Mouse (Mus musculus): ENCODE data around the gene Gm21970. TPM values are rescaled to one million over a fixed set of nuclear protein-coding genes. Genes with fewer than 3 reads are reported as not detected.

Gm21970 gene
- polyA plus RNA-seq (2015; fragmentation: Nextera tagmentation; extraction: Ambion mirVana): not detected in 2 replicates

GRCm38 (mm10) chr16:91391421-91391820 lies at the start of gene Gm21970:
Gene Gm21970 (plus strand): TSS chr16:91391721.
- Histone ChIP-seq H3K4me2 (no peak within 1 kb of the TSS), H3K36me3 (peaks cover 84% of the 10 kb centered on the region), H3K27ac (no peak within 1 kb of the TSS), H3K9ac (no peak within 1 kb of the TSS), H3K4me3 (no peak within 1 kb of the TSS), H3K4me1 (no peaks in the 10 kb centered on the region), H3K9me3 (no peaks in the 10 kb centered on the region), H3K27me3 (no peaks in the 10 kb centered on the region)
- WGBS: 81% methylated on average over 5 of the region's 5 CpGs
- no peak for ATAC-seq (ENCODE audit: insufficient number of reproducible peaks, insufficient read depth, low FRiP score, low TSS enrichment, low read depth)

GRCm38 (mm10) chr16:91346491-91346890 lies 45.0 kb upstream of the Gm21970 start:
- ATAC-seq (ENCODE audit: insufficient number of reproducible peaks, insufficient read depth, low FRiP score, low TSS enrichment, low read depth): no peak
- 72% methylated on average over 9 of the region's 9 CpGs for WGBS
- no peak overlapping the region for H3K9ac ChIP-seq
- no peak overlapping the region for H3K27ac ChIP-seq
- H3K4me3 ChIP-seq: no peak overlapping the region
- H3K36me3 ChIP-seq: no peaks in the 10 kb centered on the region
- H3K4me2 ChIP-seq: no peak overlapping the region
- H3K27me3 ChIP-seq: peaks cover 23% of the 10 kb centered on the region
- no peaks in the 10 kb centered on the region for H3K9me3 ChIP-seq
- H3K4me1 ChIP-seq: 0 out of 2 replicates have a peak, but pooled peaks cover 10% of the 10 kb centered on the region

- peaks cover 32% of the 10 kb centered on the region for H3K27me3 ChIP-seq
- no peak overlapping the region for H3K4me2 ChIP-seq
- H3K36me3 ChIP-seq: no peaks in the 10 kb centered on the region
- no peak overlapping the region for H3K9ac ChIP-seq
- no peak overlapping the region for H3K27ac ChIP-seq
- H3K4me3 ChIP-seq: no peak overlapping the region
- no peak for ATAC-seq (ENCODE audit: insufficient number of reproducible peaks, insufficient read depth, low FRiP score, low TSS enrichment, low read depth)
- H3K4me1 ChIP-seq: 0 out of 2 replicates have a peak, but pooled peaks cover 10% of the 10 kb centered on the region
- 68% methylated on average over 20 of the region's 20 CpGs for WGBS
- no peaks in the 10 kb centered on the region for H3K9me3 ChIP-seq
These were observed 43.8 kb upstream of the Gm21970 start for GRCm38 (mm10) chr16:91347491-91348263.

GRCm38 (mm10) chr16:91348264-91348565 lies 43.3 kb upstream of the Gm21970 start:
- Histone ChIP-seq H3K4me1 (0 out of 2 replicates have a peak, but pooled peaks cover 10% of the 10 kb centered on the region), H3K36me3 (no peaks in the 10 kb centered on the region), H3K4me3 (no peak overlapping the region), H3K27ac (no peak overlapping the region), H3K27me3 (peaks cover 37% of the 10 kb centered on the region), H3K9me3 (no peaks in the 10 kb centered on the region), H3K4me2 (no peak overlapping the region), H3K9ac (no peak overlapping the region)
- ATAC-seq (ENCODE audit: insufficient number of reproducible peaks, insufficient read depth, low FRiP score, low TSS enrichment, low read depth): no peak
- 76% methylated on average over 14 of the region's 14 CpGs for WGBS

- ATAC-seq (ENCODE audit: insufficient number of reproducible peaks, insufficient read depth, low FRiP score, low TSS enrichment, low read depth): no peak
- Histone ChIP-seq H3K4me1 (0 out of 2 replicates have a peak, but pooled peaks cover 10% of the 10 kb centered on the region), H3K27ac (no peak overlapping the region), H3K4me3 (no peak overlapping the region), H3K27me3 (peaks cover 42% of the 10 kb centered on the region), H3K4me2 (no peak overlapping the region), H3K9ac (no peak overlapping the region), H3K36me3 (no peaks in the 10 kb centered on the region), H3K9me3 (no peaks in the 10 kb centered on the region)
- WGBS: 70% methylated on average over 28 of the region's 28 CpGs
These were observed 42.8 kb upstream of the Gm21970 start for GRCm38 (mm10) chr16:91348588-91349330.

- Histone ChIP-seq H3K27me3 (peaks cover 49% of the 10 kb centered on the region), H3K36me3 (no peaks in the 10 kb centered on the region), H3K4me3 (no peak overlapping the region), H3K4me1 (0 out of 2 replicates have a peak, but pooled peaks cover 10% of the 10 kb centered on the region), H3K27ac (no peak overlapping the region), H3K9me3 (no peaks in the 10 kb centered on the region), H3K9ac (no peak overlapping the region), H3K4me2 (no peak overlapping the region)
- 4% methylated on average over 7 of the region's 7 CpGs for WGBS
- no peak for ATAC-seq (ENCODE audit: insufficient number of reproducible peaks, insufficient read depth, low FRiP score, low TSS enrichment, low read depth)
These were observed 39.4 kb upstream of the Gm21970 start for GRCm38 (mm10) chr16:91352084-91352562.

GRCm38 (mm10) chr16:91352749-91353148 lies 38.8 kb upstream of the Gm21970 start:
- ATAC-seq (ENCODE audit: insufficient number of reproducible peaks, insufficient read depth, low FRiP score, low TSS enrichment, low read depth): no peak
- Histone ChIP-seq H3K27ac (no peak overlapping the region), H3K9me3 (no peaks in the 10 kb centered on the region), H3K36me3 (no peaks in the 10 kb centered on the region), H3K4me2 (no peak overlapping the region), H3K27me3 (peaks cover 49% of the 10 kb centered on the region), H3K4me3 (no peak overlapping the region), H3K4me1 (0 out of 2 replicates have a peak, but pooled peaks cover 10% of the 10 kb centered on the region), H3K9ac (no peak overlapping the region)
- 62% methylated on average over 7 of the region's 7 CpGs for WGBS

- H3K4me3 ChIP-seq: no peak overlapping the region
- no peaks in the 10 kb centered on the region for H3K9me3 ChIP-seq
- 0 out of 2 replicates have a peak, but pooled peaks cover 7% of the 10 kb centered on the region for H3K4me1 ChIP-seq
- H3K27ac ChIP-seq: no peak overlapping the region
- H3K9ac ChIP-seq: no peak overlapping the region
- no peak for ATAC-seq (ENCODE audit: insufficient number of reproducible peaks, insufficient read depth, low FRiP score, low TSS enrichment, low read depth)
- 77% methylated on average over 6 of the region's 6 CpGs for WGBS
- H3K4me2 ChIP-seq: no peak overlapping the region
- H3K27me3 ChIP-seq: peaks cover 49% of the 10 kb centered on the region
- no peaks in the 10 kb centered on the region for H3K36me3 ChIP-seq
These were observed 38.3 kb upstream of the Gm21970 start for GRCm38 (mm10) chr16:91353177-91353576.

- 0 out of 2 replicates have a peak, but pooled peaks cover 3% of the 10 kb centered on the region for H3K4me1 ChIP-seq
- peaks cover 49% of the 10 kb centered on the region for H3K27me3 ChIP-seq
- WGBS: 72% methylated on average over 5 of the region's 5 CpGs
- no peak for ATAC-seq (ENCODE audit: insufficient number of reproducible peaks, insufficient read depth, low FRiP score, low TSS enrichment, low read depth)
- H3K27ac ChIP-seq: no peak overlapping the region
- no peak overlapping the region for H3K4me2 ChIP-seq
- H3K9ac ChIP-seq: no peak overlapping the region
- H3K9me3 ChIP-seq: no peaks in the 10 kb centered on the region
- H3K36me3 ChIP-seq: no peaks in the 10 kb centered on the region
- H3K4me3 ChIP-seq: no peak overlapping the region
These were observed 37.9 kb upstream of the Gm21970 start for GRCm38 (mm10) chr16:91353638-91354037.

GRCm38 (mm10) chr16:91354599-91354998 lies 36.9 kb upstream of the Gm21970 start:
- WGBS: 71% methylated on average over 4 of the region's 4 CpGs

GRCm38 (mm10) chr16:91355160-91355559 lies 36.4 kb upstream of the Gm21970 start:
- H3K9me3 ChIP-seq: no peaks in the 10 kb centered on the region
- WGBS: 68% methylated on average over 12 of the region's 12 CpGs
- peaks cover 7% of the 10 kb centered on the region; the same call in 1 of the 2 replicates for H3K4me1 ChIP-seq
- no peaks in the 10 kb centered on the region for H3K36me3 ChIP-seq
- H3K9ac ChIP-seq: no peak overlapping the region
- H3K27me3 ChIP-seq: peaks cover 49% of the 10 kb centered on the region
- no peak for ATAC-seq (ENCODE audit: insufficient number of reproducible peaks, insufficient read depth, low FRiP score, low TSS enrichment, low read depth)
- no peak overlapping the region for H3K27ac ChIP-seq
- no peak overlapping the region for H3K4me3 ChIP-seq
- H3K4me2 ChIP-seq: no peak overlapping the region

More at GRCm38 (mm10) chr16:91354599-91354998, 36.9 kb upstream of the Gm21970 start:
- no peak for ATAC-seq (ENCODE audit: insufficient number of reproducible peaks, insufficient read depth, low FRiP score, low TSS enrichment, low read depth)
- H3K4me2 ChIP-seq: no peak overlapping the region
- no peaks in the 10 kb centered on the region for H3K36me3 ChIP-seq
- no peak overlapping the region for H3K9ac ChIP-seq
- H3K4me1 ChIP-seq: peaks cover 6% of the 10 kb centered on the region; the same call in 1 of the 2 replicates
- no peak overlapping the region for H3K4me3 ChIP-seq
- H3K27ac ChIP-seq: no peak overlapping the region
- H3K27me3 ChIP-seq: peaks cover 49% of the 10 kb centered on the region
- no peaks in the 10 kb centered on the region for H3K9me3 ChIP-seq
